Mouse (Mus musculus) testis, postnatal 14 days (tissue): ENCODE results near the gene Zfp286.

Source experiments
- DNase-seq: peaks from one replicate; pipeline ENCODE4 v3.0.0; 2021; ENCODE audit warnings: low spot score

The Zfp286 gene

GRCm38 (mm10) chr11:62706141-62706540 is 83.1 kb downstream of the Zfp286 start:
- DNase-seq, result no peak
